Mouse (Mus musculus) liver, embryonic 15.5 days (tissue): ENCODE results near the gene Sorcs2. TPM values are rescaled to one million over a fixed set of nuclear protein-coding genes. Genes with fewer than 3 reads are reported as not detected.

ENCODE experiments used
- ATAC-seq: fragments of 200-750 bp; cut with Nextera tagmentation; 2 replicates; pipeline ENCODE4 v1.8.0; 2017; ENCODE audit warnings: moderate number of reproducible peaks, mild to moderate bottlenecking, moderate library complexity; ENCODE audit not compliant: insufficient read depth
- H3K27ac ChIP-seq: fragments of 300-500 bp; sonication (generic); replicated peaks from 2 replicates; pipeline ENCODE4 v1.5.1; 2015; ENCODE audit warnings: mild to moderate bottlenecking, inconsistent platforms
- H3K27me3 ChIP-seq: fragments of 300-500 bp; sonication (generic); 2 replicates; pipeline ENCODE4 v1.6.1; 2015; ENCODE audit warnings: mild to moderate bottlenecking, inconsistent platforms
- H3K36me3 ChIP-seq: fragments of 300-500 bp; sonication (generic); replicated peaks from 2 replicates; pipeline ENCODE4 v1.6.1; 2015; ENCODE audit warnings: moderate library complexity, mild to moderate bottlenecking, inconsistent platforms
- H3K4me1 ChIP-seq: fragments of 300-500 bp; sonication (generic); replicated peaks from 2 replicates; pipeline ENCODE4 v1.6.1; 2015; ENCODE audit warnings: inconsistent platforms
- H3K4me2 ChIP-seq: fragments of 300-500 bp; sonication (generic); 2 replicates; pipeline ENCODE4 v1.6.1; 2015; ENCODE audit warnings: moderate library complexity, mild to moderate bottlenecking, inconsistent platforms
- H3K4me3 ChIP-seq: fragments of 300-500 bp; sonication (generic); replicated peaks from 2 replicates; pipeline ENCODE4 v1.5.1; 2015; ENCODE audit warnings: mild to moderate bottlenecking, inconsistent platforms
- H3K9ac ChIP-seq: fragments of 300-500 bp; sonication (generic); 2 replicates; pipeline ENCODE4 v1.6.1; 2015; ENCODE audit warnings: moderate library complexity, mild to moderate bottlenecking, inconsistent platforms
- H3K9me3 ChIP-seq: fragments of 300-500 bp; sonication (generic); replicated peaks from 2 replicates; pipeline ENCODE4 v1.6.1; 2016; ENCODE audit warnings: inconsistent platforms
- WGBS: fragments of 180-500 bp; shearing (Covaris S2); methylation state at CpG from one replicate; pipeline ENCODE4 v1.1.7; 2015; ENCODE audit warnings: mixed read lengths; ENCODE audit not compliant: insufficient replicate concordance; 5-methylcytosine and 5-hydroxymethylcytosine counted together
- polyA plus RNA-seq: library from polyadenylated mRNA; unstranded; fragments of >200 nt; fragmentation: Nextera tagmentation; extraction: Ambion mirVana; gene quantifications from 2 replicates; pipeline ENCODE4 v1.2.1, GENCODE M21; 2015

The Sorcs2 gene
- polyA plus RNA-seq, 1 experiment from 2014 or later, result 0.55 TPM

DNA sequence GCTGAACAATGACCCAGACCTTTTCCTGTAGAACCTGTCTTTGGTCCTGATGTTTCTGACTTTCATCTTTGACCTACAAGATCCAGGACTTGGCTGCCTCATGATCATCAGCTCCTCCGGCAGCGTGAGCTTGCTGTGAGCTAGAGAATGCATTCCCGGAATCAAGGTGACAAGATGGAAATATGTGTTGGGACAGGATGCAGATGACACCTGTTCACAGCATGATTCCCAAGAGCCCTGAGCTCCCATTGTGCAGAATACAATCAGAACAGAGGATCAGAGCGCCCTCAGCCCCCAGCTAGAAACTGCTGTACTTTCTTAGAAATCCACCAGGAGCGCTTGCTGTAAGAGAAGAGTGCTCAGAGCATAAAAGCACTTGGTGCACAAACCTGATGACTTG lies 311.0 kb downstream of the Sorcs2 start:
- H3K27ac ChIP-seq, result no peak overlapping the region
- no peaks in the 10 kb centered on the region for H3K9me3 ChIP-seq
- no peak overlapping the region for H3K4me3 ChIP-seq
- H3K27me3 ChIP-seq, result no peaks in the 10 kb centered on the region
- no peaks in the 10 kb centered on the region for H3K36me3 ChIP-seq
- no peak overlapping the region for H3K9ac ChIP-seq
- WGBS, result 66% methylated on average over 5 of the region's 5 CpGs
- H3K4me2 ChIP-seq, result no peak overlapping the region
- no peak for ATAC-seq
- no peaks in the 10 kb centered on the region for H3K4me1 ChIP-seq

GRCm38 (mm10) chr5:36085621-36086020 lies 312.3 kb downstream of the Sorcs2 start:
- no peaks in the 10 kb centered on the region for H3K4me1 ChIP-seq
- H3K27ac ChIP-seq, result no peak overlapping the region
- no peak overlapping the region for H3K9ac ChIP-seq
- no peaks in the 10 kb centered on the region for H3K9me3 ChIP-seq
- 45% methylated on average over 4 of the region's 4 CpGs for WGBS
- no peak overlapping the region for H3K4me2 ChIP-seq
- no peaks in the 10 kb centered on the region for H3K36me3 ChIP-seq
- H3K27me3 ChIP-seq, result no peaks in the 10 kb centered on the region
- no peak overlapping the region for H3K4me3 ChIP-seq
- no peak for ATAC-seq

DNA sequence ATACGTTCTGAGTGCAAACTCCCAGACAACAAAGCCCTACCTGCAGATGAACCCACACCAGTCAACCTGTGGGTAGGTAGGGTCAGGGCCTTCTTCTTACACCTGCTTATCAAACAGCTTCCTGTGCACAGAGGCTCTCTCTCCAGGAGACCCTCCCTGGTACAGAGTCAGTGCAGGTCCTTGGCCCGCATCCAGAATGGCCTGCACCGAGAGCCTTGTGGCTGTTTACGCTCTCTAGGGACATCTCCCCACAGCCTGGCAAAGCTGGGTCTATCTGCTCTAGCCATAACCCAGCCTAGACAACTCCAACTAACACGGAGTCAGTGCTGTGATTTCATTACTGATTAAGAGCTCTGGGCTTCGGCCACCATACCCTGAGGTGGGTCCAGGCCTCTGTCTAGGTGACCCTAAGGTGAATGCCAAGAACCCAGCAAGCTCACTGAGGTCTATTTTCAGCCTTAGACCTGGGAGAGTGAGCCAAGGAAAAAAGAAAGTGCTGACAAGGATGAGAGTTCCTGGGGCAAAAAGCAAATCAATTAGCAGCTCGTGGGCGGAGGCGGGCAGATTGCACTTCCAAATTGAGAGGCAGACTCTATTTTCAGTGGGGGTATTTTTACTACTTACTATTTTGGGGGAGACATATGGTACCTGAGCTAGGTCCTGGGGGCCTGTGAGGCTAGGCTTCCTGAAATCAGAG lies 313.9 kb downstream of the Sorcs2 start:
- Histone ChIP-seq H3K27me3 (no peaks in the 10 kb centered on the region), H3K9me3 (no peaks in the 10 kb centered on the region), H3K9ac (no peak overlapping the region), H3K36me3 (no peaks in the 10 kb centered on the region), H3K4me1 (no peaks in the 10 kb centered on the region), H3K4me3 (no peak overlapping the region), H3K27ac (no peak overlapping the region), H3K4me2 (no peak overlapping the region)
- ATAC-seq, result no peak
- 70% methylated on average over 9 of the region's 9 CpGs for WGBS

DNA sequence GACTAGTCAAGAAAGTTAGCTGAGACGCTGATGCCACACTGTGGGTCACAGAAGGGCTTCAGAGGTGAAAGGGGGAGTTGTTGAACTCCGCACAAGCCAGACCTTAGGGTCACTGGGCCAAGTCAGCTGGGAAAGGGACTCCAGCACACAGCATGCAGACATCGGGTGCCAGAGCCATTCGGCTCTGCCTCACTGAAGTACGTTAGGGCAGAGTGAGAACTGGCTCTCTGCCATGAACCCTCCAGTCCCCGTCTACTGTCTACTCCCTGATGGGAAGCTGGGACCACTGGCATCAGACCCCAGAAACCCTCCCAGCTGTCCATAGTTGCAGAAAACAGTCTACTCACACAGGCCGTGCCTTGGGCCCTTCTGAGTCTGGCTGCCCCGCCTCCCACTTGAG lies 316.9 kb downstream of the Sorcs2 start:
- ATAC-seq, result no peak
- H3K36me3 ChIP-seq, result no peaks in the 10 kb centered on the region
- no peak overlapping the region for H3K4me2 ChIP-seq
- H3K4me3 ChIP-seq, result no peak overlapping the region
- no peaks in the 10 kb centered on the region for H3K27me3 ChIP-seq
- WGBS, result 65% methylated on average over 8 of the region's 8 CpGs
- no peak overlapping the region for H3K9ac ChIP-seq
- H3K9me3 ChIP-seq, result no peaks in the 10 kb centered on the region
- H3K27ac ChIP-seq, result no peak overlapping the region
- no peaks in the 10 kb centered on the region for H3K4me1 ChIP-seq

GRCm38 (mm10) chr5:36075172-36076074 lies 322.5 kb downstream of the Sorcs2 start:
- Histone ChIP-seq H3K27me3 (no peaks in the 10 kb centered on the region), H3K9me3 (no peaks in the 10 kb centered on the region), H3K36me3 (no peaks in the 10 kb centered on the region), H3K9ac (no peak overlapping the region), H3K4me2 (no peak overlapping the region), H3K27ac (no peak overlapping the region), H3K4me1 (no peaks in the 10 kb centered on the region), H3K4me3 (no peak overlapping the region)
- no peak for ATAC-seq
- WGBS, result 67% methylated on average over 5 of the region's 5 CpGs

GRCm38 (mm10) chr5:36069503-36070360 lies 328.2 kb downstream of the Sorcs2 start:
- no peak for ATAC-seq
- WGBS, result 45% methylated on average over 6 of the region's 6 CpGs
- Histone ChIP-seq H3K36me3 (no peaks in the 10 kb centered on the region), H3K4me2 (no peak overlapping the region), H3K9me3 (no peaks in the 10 kb centered on the region), H3K4me3 (no peak overlapping the region), H3K4me1 (no peaks in the 10 kb centered on the region), H3K27me3 (no peaks in the 10 kb centered on the region), H3K27ac (no peak overlapping the region), H3K9ac (no peak overlapping the region)

- H3K27ac ChIP-seq, result no peak overlapping the region
Measured at GRCm38 (mm10) chr5:36067651-36068181, 330.2 kb downstream of the Sorcs2 start.

DNA sequence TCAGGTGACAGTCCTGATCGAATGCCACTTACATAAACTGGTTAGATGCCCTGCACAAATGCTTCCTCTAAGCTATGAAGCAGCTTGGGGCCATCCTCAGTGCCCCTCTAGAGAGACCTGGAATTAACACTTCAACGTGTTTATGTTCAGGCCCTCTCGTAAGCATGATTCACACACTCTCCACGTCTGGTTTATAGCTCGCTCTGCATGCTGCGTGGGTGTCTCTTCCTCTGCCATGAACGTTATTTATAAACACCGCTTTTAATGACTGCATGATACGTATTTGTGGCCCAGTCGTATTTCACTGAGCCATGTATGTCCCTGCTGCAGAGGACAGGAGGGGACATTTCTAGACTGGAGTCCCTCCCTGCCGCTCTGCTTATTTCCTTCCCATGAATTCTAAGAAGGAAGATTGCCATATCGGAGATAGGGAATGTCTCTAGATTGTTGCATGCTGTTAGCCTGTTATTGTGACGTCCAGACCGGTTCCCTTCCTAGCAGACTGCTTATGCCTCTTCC lies 340.1 kb downstream of the Sorcs2 start:
- WGBS, result 72% methylated on average over 14 of the region's 14 CpGs
- no peak overlapping the region for H3K4me2 ChIP-seq
- no peak for ATAC-seq

More at GRCm38 (mm10) chr5:36067651-36068181, 330.2 kb downstream of the Sorcs2 start:
- Histone ChIP-seq H3K36me3 (no peaks in the 10 kb centered on the region), H3K9ac (no peak overlapping the region), H3K27me3 (no peaks in the 10 kb centered on the region), H3K9me3 (no peaks in the 10 kb centered on the region), H3K4me2 (no peak overlapping the region), H3K4me1 (no peaks in the 10 kb centered on the region), H3K4me3 (no peak overlapping the region)
- ATAC-seq, result no peak
- 58% methylated on average over 8 of the region's 8 CpGs for WGBS

DNA sequence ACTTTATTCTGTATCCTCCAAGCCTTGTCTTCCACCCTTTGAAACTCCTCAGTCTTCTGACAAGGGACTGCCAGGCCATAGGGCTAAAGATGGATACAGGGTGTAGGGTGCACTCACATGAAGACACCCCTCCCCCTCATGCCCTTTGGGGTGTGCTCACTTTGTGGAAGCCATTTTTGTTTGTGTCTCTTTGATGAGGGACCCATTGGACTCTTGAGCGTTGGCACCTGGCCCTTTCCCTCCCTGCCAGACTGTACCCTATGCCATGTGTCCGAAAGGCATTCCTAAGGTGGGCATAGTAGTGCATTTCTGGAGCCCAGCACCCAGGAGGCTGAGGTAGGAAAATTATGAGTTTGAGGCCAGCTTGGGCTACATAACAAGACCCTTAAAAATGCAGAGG lies 341.0 kb downstream of the Sorcs2 start:
- H3K4me1 ChIP-seq, result no peaks in the 10 kb centered on the region
- no peaks in the 10 kb centered on the region for H3K9me3 ChIP-seq
- no peaks in the 10 kb centered on the region for H3K36me3 ChIP-seq
- ATAC-seq, result no peak
- H3K4me3 ChIP-seq, result no peak overlapping the region
- no peak overlapping the region for H3K4me2 ChIP-seq
- WGBS, result 67% methylated on average over 2 of the region's 2 CpGs
- H3K9ac ChIP-seq, result no peak overlapping the region
- H3K27ac ChIP-seq, result no peak overlapping the region
- no peaks in the 10 kb centered on the region for H3K27me3 ChIP-seq

More for the DNA sequence above, 340.1 kb downstream of the Sorcs2 start:
- Histone ChIP-seq H3K27ac (no peak overlapping the region), H3K4me1 (no peaks in the 10 kb centered on the region), H3K9ac (no peak overlapping the region), H3K4me3 (no peak overlapping the region), H3K9me3 (no peaks in the 10 kb centered on the region), H3K27me3 (no peaks in the 10 kb centered on the region), H3K36me3 (no peaks in the 10 kb centered on the region)

- H3K4me3 ChIP-seq, result no peak overlapping the region
- ATAC-seq, result no peak
- WGBS, result 66% methylated on average over 14 of the region's 14 CpGs
Measured at GRCm38 (mm10) chr5:36055876-36056275, 342.1 kb downstream of the Sorcs2 start.

More at GRCm38 (mm10) chr5:36055876-36056275, 342.1 kb downstream of the Sorcs2 start:
- Histone ChIP-seq H3K36me3 (no peaks in the 10 kb centered on the region), H3K9me3 (no peaks in the 10 kb centered on the region), H3K4me1 (no peaks in the 10 kb centered on the region), H3K27me3 (no peaks in the 10 kb centered on the region), H3K4me2 (no peak overlapping the region), H3K27ac (no peak overlapping the region), H3K9ac (no peak overlapping the region)
